Mouse (Mus musculus): ENCODE results near the gene Mei4. TPM values are rescaled to one million over a fixed set of nuclear protein-coding genes. Genes with fewer than 3 reads are reported as not detected.

Mei4 gene
- total RNA-seq (2023): 0.37 TPM

DNA sequence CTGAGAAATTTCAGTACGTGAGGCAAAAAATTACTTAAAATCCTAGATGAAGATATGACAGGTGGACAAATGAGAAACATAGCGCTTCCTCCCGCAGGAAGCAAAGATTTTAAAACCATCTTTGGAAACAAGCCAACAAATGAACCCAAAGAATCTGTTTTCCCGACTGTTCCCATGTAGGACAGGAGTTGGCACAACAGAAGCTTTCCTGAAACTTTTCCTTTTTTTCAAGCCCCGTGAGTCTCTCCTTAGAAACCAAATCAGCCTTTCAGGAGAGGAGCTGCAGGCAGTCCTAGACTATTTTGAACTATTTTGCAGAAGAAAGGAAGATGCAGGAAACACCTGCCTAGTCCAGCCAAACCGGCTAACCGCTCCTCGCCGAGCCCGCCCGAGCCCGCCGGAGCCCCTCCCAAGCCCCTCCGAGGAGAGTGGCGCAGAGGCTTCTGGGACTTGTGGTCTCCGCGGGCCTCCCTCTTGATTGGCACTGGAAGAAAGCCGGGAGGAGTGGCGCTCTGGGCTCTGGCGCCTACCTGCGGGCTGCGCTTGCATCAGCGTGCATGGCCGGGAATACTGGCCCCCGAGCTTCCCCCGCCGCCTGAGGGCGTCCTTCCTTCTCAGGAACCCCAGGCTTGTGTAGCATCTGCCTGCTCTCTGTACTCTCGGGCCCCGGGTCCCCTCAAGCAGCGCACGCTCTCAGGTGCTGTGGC is at the start of gene Mei4:
Gene Mei4 (plus strand): TSS at position 490 of the 707 bp plus-strand sequence.

Other genes with a start within 250 kb of the Mei4 start
- gene Htr1b, start 229.8 kb upstream of the Mei4 start, total RNA-seq (2023): not detected

All from CD8-positive naive resting alpha-beta T cell, adult 57 days (primary cell).